Mouse (Mus musculus): Measurements from ENCODE around the gene Olfr785. TPM values are rescaled to one million over a fixed set of nuclear protein-coding genes. Genes with fewer than 3 reads are reported as not detected.
"Not testable (repeated sequence)": the region's sequence is repeated elsewhere in the genome, so short reads cannot be mapped to it uniquely, and the experiment has no call there.

Olfr785 gene
- polyA plus RNA-seq (2015; fragmentation: Nextera tagmentation; extraction: Ambion mirVana) = not detected in 2 replicates

DNA sequence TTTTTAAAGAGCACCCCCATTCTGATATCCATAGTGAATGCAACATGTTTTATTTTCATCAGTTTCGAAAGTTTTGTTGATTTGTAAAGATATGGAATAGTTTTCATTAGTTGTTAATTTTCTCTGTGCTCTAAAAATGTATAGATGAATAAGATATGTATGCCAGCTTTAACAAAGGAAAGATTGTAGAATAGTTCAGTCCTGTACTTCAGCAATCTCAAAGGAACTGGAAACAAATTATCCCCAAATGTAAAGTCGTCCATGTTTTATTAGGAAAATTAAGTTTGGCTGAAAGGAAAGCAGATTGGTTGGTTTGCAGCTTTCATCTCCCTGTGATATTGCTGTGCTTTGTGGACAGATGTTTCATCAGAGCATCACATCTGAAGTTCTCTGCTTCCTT, at the start of gene Olfr785:
Gene Olfr785, plus strand, starts transcription at position 301 of the 400 bp plus-strand sequence.
- Histone ChIP-seq H3K9ac (no peak within 1 kb of the TSS), H3K27me3 (replicated peaks) (no peaks in the 10 kb centered on the region), H3K27ac (no peak within 1 kb of the TSS), H3K4me3 (replicated peaks) (no peak within 1 kb of the TSS), H3K4me2 (no peak within 1 kb of the TSS), H3K9me3 (no peaks in the 10 kb centered on the region), H3K36me3 (no peaks in the 10 kb centered on the region), H3K4me1 (no peaks in the 10 kb centered on the region)
- WGBS = 63% methylated on average over 2 of the region's 2 CpGs
- ATAC-seq (ENCODE audit: insufficient read depth, low FRiP score, low read depth) = no peak

DNA sequence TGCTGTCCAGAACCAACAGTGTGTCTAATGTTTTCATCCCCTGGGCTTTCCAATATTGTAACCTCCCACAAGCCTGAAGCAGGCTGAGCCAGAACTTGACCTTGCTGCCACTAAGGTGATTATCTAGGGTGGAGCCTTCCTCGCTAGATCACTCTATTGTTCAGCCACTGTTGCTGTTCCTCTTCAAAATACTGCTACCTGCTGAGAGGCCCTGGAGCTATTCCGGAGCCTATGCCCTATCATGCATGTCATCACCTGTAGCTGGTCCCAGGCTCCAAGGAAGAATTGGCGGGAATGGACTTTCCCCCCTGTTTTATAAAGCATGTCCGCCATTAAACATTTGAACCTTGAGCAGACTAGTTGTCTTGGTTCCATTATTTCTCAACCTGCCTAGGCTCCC, 48.7 kb upstream of the Olfr785 start:
- H3K4me1 ChIP-seq; H3K4me3 ChIP-seq (replicated peaks); H3K9me3 ChIP-seq; H3K27ac ChIP-seq; H3K27me3 ChIP-seq (replicated peaks); H3K4me2 ChIP-seq; H3K9ac ChIP-seq; H3K36me3 ChIP-seq; ATAC-seq (ENCODE audit: insufficient read depth, low FRiP score, low read depth): not testable (repeated sequence)
- 89% methylated on average over 4 of the region's 4 CpGs for WGBS

DNA sequence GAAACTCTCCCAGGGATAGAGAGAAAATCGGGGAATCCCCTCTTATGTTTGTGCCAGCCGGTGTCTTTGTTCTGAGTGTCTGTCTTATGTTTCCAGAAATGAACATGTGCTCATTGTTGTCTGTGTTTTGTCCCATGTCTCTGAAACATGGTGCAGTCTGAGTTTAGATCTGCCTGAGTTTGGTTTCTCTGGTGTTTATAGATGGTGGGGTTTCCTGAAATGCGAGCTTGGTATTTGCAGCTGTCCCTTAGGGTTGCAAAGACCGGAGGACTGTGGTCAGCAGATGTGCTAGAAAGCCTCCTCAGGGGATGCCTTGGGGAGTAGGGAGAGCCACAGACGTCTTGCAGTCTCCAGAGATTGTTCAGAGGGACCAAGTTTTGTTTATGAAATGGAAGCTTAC, 47.9 kb upstream of the Olfr785 start:
- Histone ChIP-seq H3K36me3 (no peaks in the 10 kb centered on the region), H3K9ac (no peak overlapping the region), H3K4me1 (no peaks in the 10 kb centered on the region), H3K27me3 (replicated peaks) (no peaks in the 10 kb centered on the region), H3K4me3 (replicated peaks) (no peak overlapping the region), H3K9me3 (no peaks in the 10 kb centered on the region), H3K27ac (no peak overlapping the region), H3K4me2 (no peak overlapping the region)
- no peak for ATAC-seq (ENCODE audit: insufficient read depth, low FRiP score, low read depth)
- 69% methylated on average over 5 of the region's 5 CpGs for WGBS

DNA sequence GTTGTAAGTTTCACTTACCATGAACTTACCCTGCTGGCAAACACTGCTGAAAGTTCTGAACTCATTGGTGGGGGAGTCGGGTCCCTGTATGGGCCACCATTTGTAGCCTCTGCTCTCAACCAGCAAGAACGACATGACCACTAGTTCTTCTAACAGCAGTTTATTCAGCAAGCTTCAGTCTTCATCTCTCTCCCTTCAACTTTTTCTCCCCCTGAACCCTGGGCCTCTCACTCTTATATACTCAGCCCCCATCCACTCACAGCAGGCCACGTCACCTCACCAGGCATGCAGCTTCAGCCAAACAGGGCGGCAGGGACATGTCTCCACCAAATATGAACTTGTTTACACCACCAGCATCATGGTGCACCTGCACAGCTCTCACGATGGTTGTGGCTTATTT, 31.2 kb upstream of the Olfr785 start:
- H3K4me2 ChIP-seq; H3K9me3 ChIP-seq; H3K4me1 ChIP-seq; ATAC-seq (ENCODE audit: insufficient read depth, low FRiP score, low read depth); H3K9ac ChIP-seq; H3K27me3 ChIP-seq (replicated peaks); H3K4me3 ChIP-seq (replicated peaks); H3K36me3 ChIP-seq; H3K27ac ChIP-seq: not testable (repeated sequence)
- 87% methylated on average over 5 of the region's 5 CpGs for WGBS

DNA sequence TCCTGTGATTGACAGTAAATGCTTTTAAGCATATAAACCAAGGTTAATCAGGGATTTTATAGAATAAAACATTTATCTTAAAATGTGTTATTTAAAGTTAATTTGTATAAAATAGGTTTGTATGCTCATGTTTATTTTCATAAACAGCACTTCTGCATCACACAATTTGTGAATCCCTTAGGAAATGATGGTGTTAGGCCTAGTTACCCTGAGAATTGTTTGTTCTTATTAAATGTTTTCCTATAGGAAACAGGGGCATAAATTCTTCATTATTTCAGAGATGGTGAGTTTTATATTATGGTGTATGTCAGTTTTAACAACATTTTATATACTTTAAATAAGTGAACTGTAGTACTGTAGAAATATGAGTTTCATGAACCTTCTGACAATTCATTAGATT, 21.4 kb upstream of the Olfr785 start, which contains the start of gene Olfr784:
Gene Olfr784, plus strand, starts transcription at position 301 of the 400 bp plus-strand sequence.
- Histone ChIP-seq H3K27me3 (replicated peaks) (no peaks in the 10 kb centered on the region), H3K4me3 (replicated peaks) (no peak within 1 kb of the TSS), H3K9me3 (no peaks in the 10 kb centered on the region), H3K4me2 (no peak within 1 kb of the TSS), H3K9ac (no peak within 1 kb of the TSS), H3K4me1 (no peaks in the 10 kb centered on the region), H3K27ac (no peak within 1 kb of the TSS), H3K36me3 (no peaks in the 10 kb centered on the region)
- ATAC-seq (ENCODE audit: insufficient read depth, low FRiP score, low read depth) = no peak

DNA sequence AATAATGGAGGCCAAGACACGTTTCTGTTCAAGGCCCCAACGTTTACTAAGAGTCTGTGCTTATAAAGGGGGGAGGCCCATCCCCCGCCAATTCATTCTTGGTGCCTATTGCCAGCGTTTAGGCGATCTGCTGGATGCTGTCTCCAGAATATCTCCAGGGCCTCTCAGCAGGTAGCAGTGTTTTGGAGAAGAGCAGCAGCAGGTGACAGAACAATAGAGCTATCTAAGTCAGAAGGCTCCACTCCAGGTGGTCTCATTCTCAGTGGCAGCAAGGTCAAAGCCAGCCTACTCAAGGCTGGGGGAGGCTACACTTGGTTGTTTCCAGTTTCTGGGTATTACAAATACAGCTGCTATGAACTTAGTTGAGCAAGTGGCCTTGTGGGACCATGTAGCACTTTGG, 4.3 kb upstream of the Olfr785 start:
- H3K9me3 ChIP-seq = no peaks in the 10 kb centered on the region
- H3K4me1 ChIP-seq = no peaks in the 10 kb centered on the region
- no peaks in the 10 kb centered on the region for H3K36me3 ChIP-seq
- H3K4me2 ChIP-seq = no peak overlapping the region
- ATAC-seq (ENCODE audit: insufficient read depth, low FRiP score, low read depth) = no peak
- no peak overlapping the region for H3K4me3 ChIP-seq (replicated peaks)
- WGBS = 49% methylated on average over 5 of the region's 5 CpGs
- H3K27ac ChIP-seq = no peak overlapping the region
- H3K9ac ChIP-seq = no peak overlapping the region
- no peaks in the 10 kb centered on the region for H3K27me3 ChIP-seq (replicated peaks)

DNA sequence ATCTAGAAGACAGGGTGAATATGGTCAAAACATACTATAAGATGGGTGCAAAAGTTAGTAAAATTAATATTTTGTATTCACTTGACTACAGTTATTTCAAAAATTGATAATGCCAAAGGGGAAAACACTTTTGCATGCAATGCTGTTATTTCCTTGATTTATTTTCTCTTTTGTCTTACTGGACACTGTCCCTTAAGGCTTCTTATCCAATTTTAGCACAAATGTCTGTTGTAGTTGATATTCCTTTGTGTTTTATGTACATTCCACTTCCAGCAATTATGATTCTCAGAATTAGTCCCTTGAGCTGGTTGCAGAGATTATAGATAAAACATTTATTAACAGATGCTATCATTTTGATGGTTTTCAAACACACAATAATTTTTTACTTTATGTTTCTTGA, 21.8 kb downstream of the Olfr785 start, which contains the start of gene Olfr786:
Gene Olfr786, plus strand, starts transcription at position 301 of the 400 bp plus-strand sequence.
- no peak within 1 kb of the TSS for H3K4me2 ChIP-seq
- H3K27me3 ChIP-seq (replicated peaks) = no peaks in the 10 kb centered on the region
- H3K36me3 ChIP-seq = no peaks in the 10 kb centered on the region
- ATAC-seq (ENCODE audit: insufficient read depth, low FRiP score, low read depth) = no peak
- H3K9ac ChIP-seq = no peak within 1 kb of the TSS
- H3K4me1 ChIP-seq = no peaks in the 10 kb centered on the region
- no peak within 1 kb of the TSS for H3K4me3 ChIP-seq (replicated peaks)
- H3K9me3 ChIP-seq = no peaks in the 10 kb centered on the region
- no peak within 1 kb of the TSS for H3K27ac ChIP-seq

Other genes starting within 250 kb of the Olfr785 start
- gene Olfr771, start 240.7 kb upstream of the Olfr785 start, polyA plus RNA-seq (2015; fragmentation: Nextera tagmentation; extraction: Ambion mirVana) = not detected in 2 replicates
- gene Olfr772, start 227.5 kb upstream of the Olfr785 start, polyA plus RNA-seq (2015; fragmentation: Nextera tagmentation; extraction: Ambion mirVana) = not detected in 2 replicates
- gene Olfr773, start 218.0 kb upstream of the Olfr785 start, polyA plus RNA-seq (2015; fragmentation: Nextera tagmentation; extraction: Ambion mirVana) = not detected in 2 replicates
- not detected in 2 replicates for gene Olfr774, start 169.2 kb upstream of the Olfr785 start, polyA plus RNA-seq (2015; fragmentation: Nextera tagmentation; extraction: Ambion mirVana)
- gene Olfr775, start 157.0 kb upstream of the Olfr785 start, polyA plus RNA-seq (2015; fragmentation: Nextera tagmentation; extraction: Ambion mirVana) = not detected in 2 replicates
- not detected in 2 replicates for gene Olfr776, start 146.3 kb upstream of the Olfr785 start, polyA plus RNA-seq (2015; fragmentation: Nextera tagmentation; extraction: Ambion mirVana)
- gene Olfr777, start 133.9 kb upstream of the Olfr785 start, polyA plus RNA-seq (2015; fragmentation: Nextera tagmentation; extraction: Ambion mirVana) = not detected in 2 replicates
- not detected in 2 replicates for gene Olfr780, start 87.3 kb upstream of the Olfr785 start, polyA plus RNA-seq (2015; fragmentation: Nextera tagmentation; extraction: Ambion mirVana)
- not detected in 2 replicates for gene Olfr781, start 76.6 kb upstream of the Olfr785 start, polyA plus RNA-seq (2015; fragmentation: Nextera tagmentation; extraction: Ambion mirVana)
- not detected in 2 replicates for gene Olfr782, start 56.6 kb upstream of the Olfr785 start, polyA plus RNA-seq (2015; fragmentation: Nextera tagmentation; extraction: Ambion mirVana)
- 0.09 TPM in 1 of 2 replicates, not detected in the other for gene Olfr784, start 21.3 kb upstream of the Olfr785 start, polyA plus RNA-seq (2015; fragmentation: Nextera tagmentation; extraction: Ambion mirVana)
- gene Olfr786, start 21.9 kb downstream of the Olfr785 start, polyA plus RNA-seq (2015; fragmentation: Nextera tagmentation; extraction: Ambion mirVana) = not detected in 2 replicates
- not detected in 2 replicates for gene Olfr787, start 56.4 kb downstream of the Olfr785 start, polyA plus RNA-seq (2015; fragmentation: Nextera tagmentation; extraction: Ambion mirVana)
- gene Olfr788, start 65.6 kb downstream of the Olfr785 start, polyA plus RNA-seq (2015; fragmentation: Nextera tagmentation; extraction: Ambion mirVana) = not detected in 2 replicates
- not detected in 2 replicates for gene Olfr789, start 79.3 kb downstream of the Olfr785 start, polyA plus RNA-seq (2015; fragmentation: Nextera tagmentation; extraction: Ambion mirVana)
- not detected in 2 replicates for gene Olfr790, start 93.1 kb downstream of the Olfr785 start, polyA plus RNA-seq (2015; fragmentation: Nextera tagmentation; extraction: Ambion mirVana)
- not detected in 2 replicates for gene Olfr791, start 116.4 kb downstream of the Olfr785 start, polyA plus RNA-seq (2015; fragmentation: Nextera tagmentation; extraction: Ambion mirVana)
- not detected in 2 replicates for gene Olfr792, start 133.7 kb downstream of the Olfr785 start, polyA plus RNA-seq (2015; fragmentation: Nextera tagmentation; extraction: Ambion mirVana)
- not detected in 2 replicates for gene Olfr794, start 162.2 kb downstream of the Olfr785 start, polyA plus RNA-seq (2015; fragmentation: Nextera tagmentation; extraction: Ambion mirVana)
- not detected in 2 replicates for gene Olfr796, start 207.1 kb downstream of the Olfr785 start, polyA plus RNA-seq (2015; fragmentation: Nextera tagmentation; extraction: Ambion mirVana)
- gene Olfr798, start 222.5 kb downstream of the Olfr785 start, polyA plus RNA-seq (2015; fragmentation: Nextera tagmentation; extraction: Ambion mirVana) = not detected in 2 replicates
- not detected in 2 replicates for gene Olfr799, start 232.1 kb downstream of the Olfr785 start, polyA plus RNA-seq (2015; fragmentation: Nextera tagmentation; extraction: Ambion mirVana)